Mouse (Mus musculus) bone marrow macrophage, adult 2 months (primary cell): ENCODE results near the gene Copz2.

ENCODE experiments used
- CTCF ChIP-seq: IDR thresholded peaks from 2 replicates; pipeline ENCODE4 v1.5.1; 2012; ENCODE audit warnings: low read depth, mild to moderate bottlenecking, low read length, moderate library complexity
- POLR2A ChIP-seq: IDR thresholded peaks from 2 replicates; pipeline ENCODE4 v1.6.1; 2012; ENCODE audit warnings: mild to moderate bottlenecking, low read depth, low read length, borderline replicate concordance

DNA sequence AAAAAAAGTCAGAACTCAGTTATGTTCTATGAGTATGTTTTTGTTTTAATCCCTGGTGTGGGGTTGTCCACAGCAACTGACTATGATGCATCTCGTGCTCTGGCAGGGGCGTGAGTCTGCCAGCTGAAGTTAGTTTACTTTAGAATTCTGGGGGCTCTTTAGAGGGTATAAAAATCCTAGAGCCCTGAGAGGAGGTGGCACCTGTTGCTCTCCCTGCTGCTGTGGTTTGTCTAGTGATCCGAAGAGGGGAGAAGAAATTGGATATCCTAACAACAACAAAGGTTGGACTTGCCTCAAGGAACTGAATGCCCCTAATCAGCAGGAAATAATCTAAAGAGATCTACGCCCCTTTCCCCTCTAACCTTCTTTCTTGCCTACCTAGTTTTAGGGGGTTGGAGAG, 11.3 kb upstream of the Copz2 start:
- no peak for TF ChIP-seq POLR2A
- TF ChIP-seq CTCF = no peak
